33 mouse cellular contexts compared by ENCODE assay signal in genomic region chr2:8026648-8027047, GRCm38 (mm10).
DNase-seq lines count a peak whose midpoint lies in the region; ATAC-seq and TF ChIP-seq lines count a peak whose summit lies in the region.
"Had no signal": no experiment of that assay in that cellular context is flagged by ENCODE, and none has a peak within 500 bp of the region (broad histone marks: within the 10 kb centered on the region; RNA-seq: fewer than 3 reads in every experiment).

No protein-coding gene starts in this region.

- TF ChIP-seq POLR2A in olfactory bulb, adult 2 months (IDR thresholded peaks at IDR 0.05; ENCODE audit: insufficient read depth, low read depth, low read length) = no peak

- no peak overlapping the region for H3K4me2 ChIP-seq in forebrain, embryonic 15.5 days (replicated peaks)
- no peak overlapping the region for H3K4me2 ChIP-seq in forebrain, embryonic 13.5 days
- no peak overlapping the region for H3K4me2 ChIP-seq in midbrain, postnatal 0 days (ENCODE audit: low read depth, low read length, poor library complexity, severe bottlenecking)
- H3K4me2 ChIP-seq in midbrain, embryonic 15.5 days = no peak overlapping the region
- H3K4me2 ChIP-seq: embryonic facial prominence, embryonic 15.5 days; heart, embryonic 12.5 days; hindbrain, embryonic 13.5 days; limb, embryonic 15.5 days; liver, embryonic 13.5 days; midbrain, embryonic 13.5 days had no signal

- TF ChIP-seq CTCF in midbrain, postnatal 0 days (IDR thresholded peaks at IDR 0.05) = no peak
- no peak for TF ChIP-seq CTCF in olfactory bulb, adult 2 months (IDR thresholded peaks at IDR 0.05; ENCODE audit: insufficient read depth, low read depth, low read length)

- no peaks in the 10 kb centered on the region for H3K36me3 ChIP-seq in forebrain, embryonic 15.5 days
- H3K36me3 ChIP-seq in forebrain, embryonic 13.5 days (ENCODE audit: poor library complexity, severe bottlenecking) = no peaks in the 10 kb centered on the region
- H3K36me3 ChIP-seq in midbrain, postnatal 0 days (ENCODE audit: insufficient read depth, low read length) = no peaks in the 10 kb centered on the region
- H3K36me3 ChIP-seq in midbrain, embryonic 15.5 days (replicated peaks) = no peaks in the 10 kb centered on the region
- H3K36me3 ChIP-seq: embryonic facial prominence, embryonic 10.5 days; embryonic facial prominence, embryonic 15.5 days; G1E; heart, embryonic 12.5 days; hindbrain, embryonic 13.5 days; limb, embryonic 10.5 days; limb, embryonic 15.5 days; liver, embryonic 13.5 days; midbrain, embryonic 13.5 days had no signal

- WGBS in forebrain, embryonic 15.5 days = 85% methylated on average over 10 of the region's 10 CpGs
- 94% methylated on average over 10 of the region's 10 CpGs for WGBS in forebrain, embryonic 13.5 days
- WGBS in midbrain, postnatal 0 days = 81% methylated on average over 10 of the region's 10 CpGs
- 91% methylated on average over 10 of the region's 10 CpGs for WGBS in midbrain, embryonic 15.5 days
- WGBS in olfactory bulb, adult 2 months = 44% methylated on average over 10 of the region's 10 CpGs

- no peak for ATAC-seq in forebrain, embryonic 15.5 days (replicated peaks)
- no peak for ATAC-seq in forebrain, embryonic 13.5 days
- no peak for ATAC-seq in midbrain, postnatal 0 days (ENCODE audit: low FRiP score)
- no peak for ATAC-seq in midbrain, embryonic 15.5 days (replicated peaks)
- ATAC-seq: inflammation-experienced regulatory T-cells, adult 6 months; lung, postnatal 0 days; midbrain, embryonic 13.5 days; Patski had no signal

- H3K27ac ChIP-seq in forebrain, embryonic 15.5 days (replicated peaks) = peak overlapping the region; percentile 54
- no peak overlapping the region for H3K27ac ChIP-seq in forebrain, embryonic 13.5 days
- H3K27ac ChIP-seq in midbrain, postnatal 0 days (ENCODE audit: low read depth, low read length) = no peak overlapping the region
- no peak overlapping the region for H3K27ac ChIP-seq in midbrain, embryonic 15.5 days
- peak overlapping the region; percentile 38; the same call in 1 of the 2 replicates for H3K27ac ChIP-seq in olfactory bulb, adult 2 months (ENCODE audit: insufficient read depth, low read depth, low read length)
- H3K27ac ChIP-seq: embryonic facial prominence, embryonic 10.5 days; embryonic facial prominence, embryonic 15.5 days; heart, adult 2 months; hindbrain, embryonic 13.5 days; limb, embryonic 10.5 days; limb, embryonic 15.5 days; liver, embryonic 13.5 days; macrophage; midbrain, embryonic 13.5 days; stomach, postnatal 0 days had no signal

- DNase-seq in layer of hippocampus, adult 11-12 months (ENCODE audit: low spot score) = peak; percentile 24
- no peak for DNase-seq in layer of hippocampus, postnatal 25 days (ENCODE audit: extremely low spot score in 1 of 2, low spot score in 1 of 2)
- DNase-seq in midbrain, postnatal 0 days (ENCODE audit: low spot score) = peak; percentile 22
- no peak for DNase-seq in MN1 (ENCODE audit: low spot score)
- DNase-seq: adrenal gland, postnatal 10 days; cerebellum, adult 18-20 months; cerebellum, postnatal 10 days; heart, adult 2 months; heart, postnatal 4 days; kidney, adult 11 months; kidney, postnatal 14 days; liver, embryonic 13.5 days; lung, adult 18-20 months; spleen, adult 18-20 months; thymus, adult 2 months; thymus, postnatal 36 days had no signal

- peaks cover 19% of the 10 kb centered on the region for H3K4me1 ChIP-seq in forebrain, embryonic 15.5 days
- H3K4me1 ChIP-seq in forebrain, embryonic 13.5 days = peaks cover 20% of the 10 kb centered on the region; the same call in 1 of the 2 replicates
- H3K4me1 ChIP-seq in midbrain, postnatal 0 days (ENCODE audit: insufficient read depth, low read length) = no peaks in the 10 kb centered on the region
- no peaks in the 10 kb centered on the region for H3K4me1 ChIP-seq in midbrain, embryonic 15.5 days
- H3K4me1 ChIP-seq in olfactory bulb, adult 2 months (ENCODE audit: control insufficient read depth, insufficient read depth, low read length) = no peaks in the 10 kb centered on the region
- H3K4me1 ChIP-seq: embryonic facial prominence, embryonic 10.5 days; embryonic facial prominence, embryonic 15.5 days; heart, embryonic 12.5 days; hindbrain, embryonic 13.5 days; limb, embryonic 15.5 days; liver, embryonic 13.5 days had no signal

- H3K27me3 ChIP-seq in forebrain, embryonic 15.5 days = no peaks in the 10 kb centered on the region
- no peaks in the 10 kb centered on the region for H3K27me3 ChIP-seq in forebrain, embryonic 13.5 days
- no peaks in the 10 kb centered on the region for H3K27me3 ChIP-seq in midbrain, postnatal 0 days (ENCODE audit: insufficient read depth, low read length)
- no peaks in the 10 kb centered on the region for H3K27me3 ChIP-seq in midbrain, embryonic 15.5 days (replicated peaks)
- H3K27me3 ChIP-seq: embryonic facial prominence, embryonic 15.5 days; heart, embryonic 12.5 days; hindbrain, embryonic 13.5 days; limb, embryonic 15.5 days; liver, embryonic 13.5 days; midbrain, embryonic 13.5 days; Patski had no signal

- no peak overlapping the region for H3K9ac ChIP-seq in forebrain, embryonic 15.5 days (replicated peaks)
- no peak overlapping the region for H3K9ac ChIP-seq in forebrain, embryonic 13.5 days
- no peak overlapping the region for H3K9ac ChIP-seq in midbrain, postnatal 0 days (replicated peaks; ENCODE audit: low read length, poor library complexity, severe bottlenecking)
- no peak overlapping the region for H3K9ac ChIP-seq in midbrain, embryonic 15.5 days
- H3K9ac ChIP-seq: embryonic facial prominence, embryonic 15.5 days; heart, embryonic 12.5 days; hindbrain, embryonic 13.5 days; limb, embryonic 15.5 days; liver, embryonic 13.5 days; midbrain, embryonic 13.5 days had no signal

- H3K4me3 ChIP-seq in forebrain, embryonic 15.5 days = no peak overlapping the region
- no peak overlapping the region for H3K4me3 ChIP-seq in forebrain, embryonic 13.5 days
- H3K4me3 ChIP-seq in midbrain, postnatal 0 days (ENCODE audit: low read depth, low read length) = no peak overlapping the region
- no peak overlapping the region for H3K4me3 ChIP-seq in midbrain, embryonic 15.5 days
- H3K4me3 ChIP-seq in olfactory bulb, adult 2 months (ENCODE audit: insufficient read depth, low read depth, low read length) = no peak overlapping the region
- H3K4me3 ChIP-seq: embryonic facial prominence, embryonic 10.5 days; embryonic facial prominence, embryonic 15.5 days; heart, adult 2 months; heart, embryonic 12.5 days; hindbrain, embryonic 13.5 days; limb, embryonic 10.5 days; limb, embryonic 15.5 days; liver, embryonic 13.5 days; midbrain, embryonic 13.5 days had no signal

- H3K9me3 ChIP-seq in forebrain, embryonic 15.5 days = no peaks in the 10 kb centered on the region
- H3K9me3 ChIP-seq in forebrain, embryonic 13.5 days (replicated peaks) = no peaks in the 10 kb centered on the region
- H3K9me3 ChIP-seq in midbrain, postnatal 0 days (ENCODE audit: low read length) = no peaks in the 10 kb centered on the region
- H3K9me3 ChIP-seq in midbrain, embryonic 15.5 days = no peaks in the 10 kb centered on the region
- H3K9me3 ChIP-seq: embryonic facial prominence, embryonic 10.5 days; embryonic facial prominence, embryonic 15.5 days; G1E; heart, embryonic 12.5 days; hindbrain, embryonic 13.5 days; limb, embryonic 10.5 days; limb, embryonic 15.5 days; liver, embryonic 13.5 days; midbrain, embryonic 13.5 days had no signal

Comparison
In these comparisons a context has a peak if more than half of its experiments do, and no peak if none do; other contexts are left out.
1. H3K27ac ChIP-seq: peak in forebrain, embryonic 15.5 days (single experiment) and olfactory bulb, adult 2 months (single experiment); none in forebrain, embryonic 13.5 days (single experiment), midbrain, postnatal 0 days (single experiment) and midbrain, embryonic 15.5 days (single experiment).
2. DNase-seq: peak in layer of hippocampus, adult 11-12 months (single experiment) and midbrain, postnatal 0 days (single experiment); none in layer of hippocampus, postnatal 25 days (0 of 2) and MN1 (single experiment).